Mouse (Mus musculus): ENCODE results near the gene Hspd1.

- no peak for TF ChIP-seq CTCF (IDR thresholded peaks at IDR 0.05; ENCODE audit: control insufficient read depth, insufficient read depth, insufficient read length)
- TF ChIP-seq MYOG (IDR thresholded peaks at IDR 0.05; ENCODE audit: control insufficient read depth, extremely low read depth, insufficient read length) = no peak
- TF ChIP-seq USF1 (IDR thresholded peaks at IDR 0.05; ENCODE audit: low read depth) = no peak
- no peak for TF ChIP-seq MAX (IDR thresholded peaks at IDR 0.05)
- no peak for TF ChIP-seq MYOD1 (IDR thresholded peaks at IDR 0.05; ENCODE audit: control insufficient read depth, insufficient read length, low read depth)
- TF ChIP-seq CEBPB (IDR thresholded peaks at IDR 0.05; ENCODE audit: low read depth) = no peak
Measured at GRCm38 (mm10) chr1:55133173-55133572, 45.1 kb upstream of the Hspd1 start.
